Mouse (Mus musculus) neural tube, embryonic 13.5 days (tissue): ENCODE results near the gene Aldh4a1. TPM values are rescaled to one million over a fixed set of nuclear protein-coding genes. Genes with fewer than 3 reads are reported as not detected.
A peak's percentile ranks its signal among the peaks of the same experiment; 100 is the strongest.

Experiments
- ATAC-seq: fragments of 200-750 bp; cut with Nextera tagmentation; 2 replicates; pipeline ENCODE4 v1.8.0; 2017; ENCODE audit warnings: low read depth, mild to moderate bottlenecking, moderate TSS enrichment, moderate library complexity
- H3K27ac ChIP-seq: fragments of 300-500 bp; sonication (generic); replicated peaks from 2 replicates; pipeline ENCODE4 v1.5.1; 2015; ENCODE audit warnings: moderate library complexity, mild to moderate bottlenecking, inconsistent platforms
- H3K27me3 ChIP-seq: fragments of 300-500 bp; sonication (generic); 2 replicates; pipeline ENCODE4 v1.6.1; 2015; ENCODE audit warnings: mild to moderate bottlenecking, inconsistent platforms
- H3K36me3 ChIP-seq: fragments of 300-500 bp; sonication (generic); 2 replicates; pipeline ENCODE4 v1.6.1; 2015; ENCODE audit warnings: mild to moderate bottlenecking, inconsistent platforms
- H3K4me1 ChIP-seq: fragments of 300-500 bp; sonication (generic); replicated peaks from 2 replicates; pipeline ENCODE4 v1.6.1; 2015; ENCODE audit warnings: inconsistent platforms
- H3K4me2 ChIP-seq: fragments of 300-500 bp; sonication (generic); 2 replicates; pipeline ENCODE4 v1.6.1; 2015; ENCODE audit warnings: inconsistent platforms, mild to moderate bottlenecking, moderate library complexity
- H3K4me3 ChIP-seq: fragments of 300-500 bp; sonication (generic); 2 replicates; pipeline ENCODE4 v1.5.1; 2015; ENCODE audit warnings: mild to moderate bottlenecking, inconsistent platforms
- H3K9ac ChIP-seq: fragments of 300-500 bp; sonication (generic); 2 replicates; pipeline ENCODE4 v1.6.1; 2015; ENCODE audit warnings: moderate library complexity, mild to moderate bottlenecking, inconsistent platforms
- H3K9me3 ChIP-seq: fragments of 300-500 bp; sonication (generic); 2 replicates; pipeline ENCODE4 v1.6.1; 2016; ENCODE audit warnings: inconsistent platforms
- WGBS: fragments of 180-500 bp; shearing (Covaris S2); methylation state at CpG from one replicate; pipeline ENCODE4 v1.1.7; 2015; 5-methylcytosine and 5-hydroxymethylcytosine counted together
- polyA plus RNA-seq: library from polyadenylated mRNA; unstranded; fragments of >200 nt; fragmentation: Nextera tagmentation; extraction: Ambion mirVana; gene quantifications from 2 replicates; pipeline ENCODE4 v1.2.1, GENCODE M21; 2015

Aldh4a1 gene
- polyA plus RNA-seq, 1 experiment from 2014 or later: 23.6 TPM

DNA sequence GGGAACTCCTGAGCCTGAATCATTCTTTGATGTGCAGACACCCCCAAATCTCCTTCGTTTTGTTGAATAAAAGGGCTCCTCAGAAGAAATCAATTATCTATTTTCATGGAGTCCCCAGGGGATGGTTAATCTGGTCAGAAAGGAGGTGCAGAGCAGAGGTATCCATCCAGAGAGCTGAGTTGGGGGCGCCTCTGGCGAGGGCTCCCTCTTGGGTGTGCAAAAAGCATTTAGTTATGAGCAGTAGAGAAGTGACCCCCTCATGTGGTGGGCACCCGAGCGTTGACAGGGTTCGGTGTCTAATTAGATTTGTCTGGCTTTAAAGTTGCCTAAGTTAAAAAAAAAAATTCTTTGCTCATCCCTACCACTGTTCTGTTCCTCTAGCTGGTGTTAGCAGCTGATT lies 11.7 kb upstream of the Aldh4a1 start:
- no peak overlapping the region; the same call in 1 of the 2 replicates for H3K9ac ChIP-seq
- H3K4me2 ChIP-seq: no peak overlapping the region
- H3K4me3 ChIP-seq: no peak overlapping the region
- peak overlapping the region; percentile 69 for H3K27ac ChIP-seq
- 0 out of 2 replicates have a peak, but pooled peaks cover 3% of the 10 kb centered on the region for H3K9me3 ChIP-seq
- ATAC-seq: 0 out of 2 replicates have a peak, but pooled peaks have one; percentile 9
- no peaks in the 10 kb centered on the region for H3K27me3 ChIP-seq
- H3K36me3 ChIP-seq: peaks cover 63% of the 10 kb centered on the region
- whole genome bisulfite sequencing: 50% methylated on average over 6 of the region's 6 CpGs
- H3K4me1 ChIP-seq: peaks cover 18% of the 10 kb centered on the region

DNA sequence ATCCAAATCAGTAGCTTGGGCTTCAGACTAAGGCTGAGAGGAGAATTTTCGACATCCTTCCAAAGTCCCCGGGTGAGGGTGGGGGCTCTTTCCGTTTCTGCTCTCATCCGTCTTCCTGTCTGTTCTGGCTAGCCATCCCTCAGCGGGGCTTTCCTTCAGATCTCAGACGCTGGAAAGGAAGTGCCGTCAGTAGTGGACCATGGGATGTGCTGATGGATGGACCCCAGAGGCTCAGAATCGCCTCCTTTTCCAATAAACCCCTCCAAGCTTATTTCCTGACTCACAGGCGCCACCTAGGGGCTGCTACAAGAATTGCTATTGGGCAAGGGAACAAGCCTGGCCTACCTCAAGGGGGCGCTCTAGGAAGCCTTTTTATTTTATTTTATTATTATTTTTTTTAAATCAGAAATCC lies 11.1 kb upstream of the Aldh4a1 start:
- H3K4me1 ChIP-seq: peaks cover 23% of the 10 kb centered on the region
- H3K27me3 ChIP-seq: no peaks in the 10 kb centered on the region
- H3K9me3 ChIP-seq: 0 out of 2 replicates have a peak, but pooled peaks cover 3% of the 10 kb centered on the region
- H3K36me3 ChIP-seq: peaks cover 63% of the 10 kb centered on the region
- no peak overlapping the region for H3K9ac ChIP-seq
- peak overlapping the region; percentile 37 for H3K4me2 ChIP-seq
- ATAC-seq: peak; percentile 60; the same call in 1 of the 2 replicates
- WGBS: 6% methylated on average over 10 of the region's 10 CpGs
- peak overlapping the region; percentile 9; the same call in 1 of the 2 replicates for H3K4me3 ChIP-seq
- peak overlapping the region; percentile 69 for H3K27ac ChIP-seq

DNA sequence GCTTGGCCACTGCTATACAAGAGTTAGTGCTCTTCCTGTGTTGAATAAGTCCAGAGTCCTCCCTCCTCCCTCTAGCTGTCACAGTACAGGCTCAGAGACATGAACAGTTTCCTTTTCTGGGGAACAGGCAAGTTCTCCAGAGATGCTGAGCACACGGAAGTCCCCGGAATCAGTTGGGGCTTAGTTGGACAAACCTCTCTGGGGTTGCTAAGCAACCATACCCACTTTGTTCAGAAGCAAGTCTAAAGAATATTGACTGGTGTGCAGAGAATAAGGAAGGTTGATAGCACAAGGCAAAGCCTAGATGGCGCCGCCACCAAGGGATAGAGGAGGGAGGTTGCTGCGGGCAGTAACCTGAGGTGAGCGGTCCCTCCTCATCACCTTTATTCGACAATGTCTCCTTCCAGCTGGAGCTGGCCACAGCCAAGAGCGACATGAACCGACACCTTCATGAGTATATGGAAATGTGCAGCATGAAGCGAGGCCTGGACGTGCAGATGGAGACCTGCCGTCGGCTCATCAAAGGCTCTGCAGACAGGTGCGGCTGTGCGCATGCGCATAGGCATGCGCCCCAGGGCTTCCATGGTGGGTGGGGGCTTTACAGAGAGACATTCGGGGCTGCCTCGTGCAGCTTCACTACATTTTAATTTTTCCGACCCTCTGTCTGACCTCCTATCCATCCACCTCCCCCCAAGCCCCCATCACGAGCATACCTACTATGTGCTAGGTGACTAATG lies 8.0 kb upstream of the Aldh4a1 start:
- Histone ChIP-seq H3K4me3 (no peak overlapping the region), H3K27ac (no peak overlapping the region), H3K36me3 (peaks cover 42% of the 10 kb centered on the region), H3K27me3 (no peaks in the 10 kb centered on the region), H3K4me2 (no peak overlapping the region), H3K9ac (0 out of 2 replicates have a peak overlapping the region, but pooled peaks have one; percentile 5), H3K9me3 (0 out of 2 replicates have a peak, but pooled peaks cover 3% of the 10 kb centered on the region), H3K4me1 (peaks cover 34% of the 10 kb centered on the region)
- no peak for ATAC-seq
- WGBS: 92% methylated on average over 21 of the region's 21 CpGs

DNA sequence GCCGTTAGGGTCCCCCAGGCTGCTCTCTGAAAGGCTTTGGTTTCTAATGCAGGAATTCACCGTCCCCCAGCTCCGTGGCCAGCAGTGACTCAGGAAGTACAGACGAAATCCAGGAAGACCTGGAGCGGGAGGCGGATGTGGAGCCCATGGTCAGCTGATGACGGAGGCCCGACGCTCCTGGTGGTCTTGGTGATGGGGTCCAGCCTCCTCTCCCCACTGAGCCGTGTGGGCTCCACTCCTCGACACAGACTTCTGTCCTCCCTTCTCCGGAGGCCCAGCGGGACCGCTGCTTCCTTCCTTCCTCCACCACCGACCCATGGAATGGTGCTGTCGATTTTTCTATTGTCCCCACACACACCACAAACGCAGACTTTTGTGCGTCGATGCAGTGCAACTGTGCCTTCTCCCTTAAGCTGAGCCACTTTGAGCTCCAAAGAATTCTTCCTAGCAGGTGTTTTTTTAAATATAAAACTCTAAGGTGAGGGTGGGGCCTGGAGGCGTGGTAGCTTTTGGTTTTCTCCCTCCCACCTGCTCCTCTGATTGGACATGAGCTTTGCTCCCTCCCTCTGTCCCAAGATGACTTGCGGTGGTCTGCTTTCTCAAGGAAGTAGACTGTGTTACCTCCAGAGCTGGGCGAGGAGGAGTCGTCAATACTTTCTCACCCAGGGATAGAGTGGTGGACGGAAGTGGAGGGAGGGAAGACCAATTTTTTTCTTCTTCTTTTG lies 6.2 kb upstream of the Aldh4a1 start:
- Histone ChIP-seq H3K4me3 (peak overlapping the region; percentile 25), H3K27me3 (no peaks in the 10 kb centered on the region), H3K9me3 (0 out of 2 replicates have a peak, but pooled peaks cover 3% of the 10 kb centered on the region), H3K9ac (peak overlapping the region; percentile 50), H3K27ac (peak overlapping the region; percentile 11), H3K36me3 (peaks cover 42% of the 10 kb centered on the region), H3K4me1 (peaks cover 22% of the 10 kb centered on the region), H3K4me2 (peak overlapping the region; percentile 43)
- WGBS: 19% methylated on average over 24 of the region's 24 CpGs
- ATAC-seq: no peak; the same call in 1 of the 2 replicates

DNA sequence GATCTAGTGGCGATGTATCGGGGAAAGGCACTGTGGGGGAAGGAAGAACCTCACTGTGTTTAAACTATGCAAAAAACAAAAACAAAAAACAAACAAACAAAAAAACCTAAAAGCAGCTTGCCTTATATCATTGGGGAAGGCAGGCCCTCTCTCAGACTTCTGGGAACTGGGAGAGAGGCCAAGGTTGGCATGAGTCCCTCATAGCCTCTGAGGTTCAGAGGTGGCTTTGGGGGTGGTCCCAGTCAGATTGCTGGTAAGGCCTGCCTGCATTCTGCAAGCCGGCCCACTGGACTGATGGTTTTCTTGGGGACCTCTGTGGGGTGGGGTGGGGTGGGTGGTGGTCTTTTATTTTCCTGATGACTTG lies 5.7 kb upstream of the Aldh4a1 start:
- Histone ChIP-seq H3K4me3 (0 out of 2 replicates have a peak overlapping the region, but pooled peaks have one; percentile 25), H3K9me3 (0 out of 2 replicates have a peak, but pooled peaks cover 3% of the 10 kb centered on the region), H3K9ac (0 out of 2 replicates have a peak overlapping the region, but pooled peaks have one; percentile 50), H3K27me3 (no peaks in the 10 kb centered on the region), H3K36me3 (peaks cover 42% of the 10 kb centered on the region), H3K4me2 (peak overlapping the region; percentile 43), H3K27ac (peak overlapping the region; percentile 11; the same call in 1 of the 2 replicates), H3K4me1 (peaks cover 23% of the 10 kb centered on the region)
- no peak for ATAC-seq
- 80% methylated on average over 3 of the region's 3 CpGs for WGBS

DNA sequence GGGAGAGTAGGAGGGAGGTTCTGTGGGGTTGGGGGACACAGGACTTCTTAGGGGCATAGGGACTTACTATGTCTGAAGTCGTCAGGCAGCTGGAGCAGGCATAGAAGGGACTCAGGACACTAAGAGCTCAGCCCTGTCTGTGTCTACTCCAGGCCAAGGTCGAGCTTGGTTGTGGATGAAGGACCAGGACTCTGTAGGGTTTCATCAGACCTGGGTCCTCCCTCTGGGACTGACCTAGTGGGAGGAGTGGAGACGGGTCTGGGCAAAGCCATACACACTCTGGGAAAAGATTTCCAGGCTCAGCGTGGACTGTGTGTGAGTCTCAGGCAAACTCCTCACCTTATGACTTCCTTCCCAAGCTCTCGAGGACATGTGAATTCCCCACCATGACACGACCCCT lies 2.9 kb upstream of the Aldh4a1 start:
- Histone ChIP-seq H3K4me2 (no peak overlapping the region), H3K9ac (no peak overlapping the region), H3K9me3 (no peaks in the 10 kb centered on the region), H3K27ac (no peak overlapping the region), H3K4me1 (peaks cover 42% of the 10 kb centered on the region), H3K27me3 (no peaks in the 10 kb centered on the region), H3K36me3 (peaks cover 22% of the 10 kb centered on the region), H3K4me3 (no peak overlapping the region)
- ATAC-seq: no peak
- 85% methylated on average over 6 of the region's 6 CpGs for WGBS

DNA sequence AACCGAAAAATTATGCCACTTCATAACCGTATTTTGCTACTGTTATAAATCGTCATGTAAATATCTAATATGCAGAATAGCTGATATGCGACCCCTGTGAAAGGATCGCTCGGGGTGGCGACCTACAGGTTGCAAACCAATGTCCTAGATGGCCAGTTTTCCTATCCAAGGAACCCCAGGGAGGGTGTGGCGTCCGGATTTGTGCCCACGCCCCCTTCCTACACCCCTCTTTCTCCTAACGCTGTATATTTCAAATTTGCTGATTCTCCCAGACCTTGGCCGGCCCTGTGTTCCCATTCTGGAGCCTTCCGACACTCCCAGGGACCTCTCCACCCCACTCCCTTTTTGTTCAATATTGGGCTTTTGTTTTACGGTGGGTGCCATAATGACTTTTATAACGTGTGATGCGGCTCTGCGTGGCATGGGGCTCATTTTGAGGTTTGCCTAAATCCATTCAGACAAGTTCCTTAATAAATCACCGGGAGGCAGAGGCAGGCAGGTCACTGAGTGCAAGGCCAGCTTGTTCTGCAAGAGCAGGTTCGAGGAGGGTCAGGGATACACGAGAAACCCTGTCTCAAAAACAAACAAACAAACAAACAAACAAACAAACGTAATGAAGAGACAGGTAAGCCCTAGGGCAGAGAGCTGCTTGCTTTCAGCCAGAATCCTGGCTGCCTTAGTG lies 909 bp downstream of the Aldh4a1 start:
- peak overlapping the region; percentile 70 for H3K4me2 ChIP-seq
- 16% methylated on average over 21 of the region's 21 CpGs for WGBS
- no peaks in the 10 kb centered on the region for H3K27me3 ChIP-seq
- peak overlapping the region; percentile 62 for H3K4me3 ChIP-seq
- no peaks in the 10 kb centered on the region for H3K9me3 ChIP-seq
- peak overlapping the region; percentile 77 for H3K9ac ChIP-seq
- ATAC-seq: no peak
- peak overlapping the region; percentile 88; the same call in 1 of the 2 replicates for H3K27ac ChIP-seq
- H3K36me3 ChIP-seq: no peaks in the 10 kb centered on the region
- H3K4me1 ChIP-seq: peaks cover 27% of the 10 kb centered on the region

DNA sequence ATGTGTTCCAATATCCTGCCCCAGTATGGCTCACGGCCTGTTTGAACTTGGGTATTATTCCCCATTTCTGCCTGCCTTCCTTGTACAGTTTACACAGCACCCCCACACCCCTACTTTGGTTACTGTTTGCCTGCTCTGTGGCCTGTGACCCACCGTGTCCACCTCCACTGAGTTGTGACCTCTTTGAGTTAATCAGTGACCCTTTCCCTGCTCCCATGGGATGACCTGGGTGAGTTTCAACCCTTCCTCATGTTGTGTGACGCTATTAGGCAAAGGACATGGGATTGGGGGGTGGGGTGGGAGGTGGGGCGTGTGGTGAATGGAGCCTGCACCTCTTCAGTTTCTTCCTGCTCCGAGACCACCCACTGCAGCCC lies 1.4 kb downstream of the Aldh4a1 start:
- Histone ChIP-seq H3K4me2 (peak overlapping the region; percentile 70), H3K4me1 (peaks cover 27% of the 10 kb centered on the region), H3K36me3 (no peaks in the 10 kb centered on the region), H3K27ac (no peak overlapping the region), H3K9me3 (no peaks in the 10 kb centered on the region), H3K4me3 (peak overlapping the region; percentile 62), H3K27me3 (no peaks in the 10 kb centered on the region), H3K9ac (peak overlapping the region; percentile 77)
- 55% methylated on average over 5 of the region's 5 CpGs for WGBS
- no peak for ATAC-seq

DNA sequence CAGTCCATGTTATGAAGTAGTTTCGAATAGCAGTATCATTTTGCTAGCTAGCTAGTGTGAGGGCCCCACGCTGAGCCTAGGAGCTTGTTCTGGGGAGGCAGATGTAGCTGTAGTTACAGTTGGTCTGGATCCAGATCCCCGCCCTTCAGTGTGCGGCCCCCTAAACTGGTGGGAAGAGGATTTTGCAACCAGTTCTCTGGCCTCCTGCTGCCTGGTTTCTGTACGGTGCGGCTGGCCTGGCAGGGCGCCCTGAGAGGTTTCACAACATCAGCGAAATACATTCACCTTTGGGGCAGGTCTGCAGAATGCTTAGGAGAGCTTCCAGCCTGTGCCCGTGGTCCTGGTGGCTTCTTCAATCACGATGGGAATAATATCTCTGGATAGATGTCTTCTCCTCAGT lies 2.0 kb downstream of the Aldh4a1 start:
- Histone ChIP-seq H3K27ac (peak overlapping the region; percentile 13; the same call in 1 of the 2 replicates), H3K9me3 (no peaks in the 10 kb centered on the region), H3K36me3 (no peaks in the 10 kb centered on the region), H3K4me3 (0 out of 2 replicates have a peak overlapping the region, but pooled peaks have one; percentile 62), H3K9ac (peak overlapping the region; percentile 77), H3K4me2 (peak overlapping the region; percentile 70), H3K4me1 (peaks cover 27% of the 10 kb centered on the region), H3K27me3 (no peaks in the 10 kb centered on the region)
- 82% methylated on average over 10 of the region's 10 CpGs for WGBS
- no peak for ATAC-seq

DNA sequence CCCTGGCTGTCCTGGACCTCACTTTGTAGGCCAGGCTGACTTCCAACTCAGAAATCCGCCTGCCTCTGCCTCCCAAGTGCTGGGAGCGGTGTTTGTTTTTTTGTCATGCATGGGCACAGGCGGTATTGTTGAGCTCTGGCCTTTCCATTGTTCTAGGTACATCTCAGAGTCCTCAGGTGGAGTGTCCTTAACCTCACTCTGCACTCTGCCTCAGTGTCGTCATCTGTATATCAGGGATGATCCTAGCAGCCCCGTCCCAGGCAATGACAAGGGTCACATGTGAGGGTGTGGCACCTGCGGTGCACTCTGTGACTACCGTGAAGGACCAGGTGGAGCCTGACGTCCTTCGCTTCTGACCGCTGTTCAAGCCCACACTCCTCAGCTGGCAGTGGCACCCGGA lies 4.7 kb downstream of the Aldh4a1 start:
- WGBS: 94% methylated on average over 11 of the region's 11 CpGs
- Histone ChIP-seq H3K9ac (no peak overlapping the region), H3K27ac (no peak overlapping the region), H3K27me3 (no peaks in the 10 kb centered on the region), H3K4me2 (no peak overlapping the region), H3K9me3 (no peaks in the 10 kb centered on the region), H3K4me1 (peaks cover 22% of the 10 kb centered on the region), H3K36me3 (no peaks in the 10 kb centered on the region), H3K4me3 (no peak overlapping the region)
- ATAC-seq: no peak

DNA sequence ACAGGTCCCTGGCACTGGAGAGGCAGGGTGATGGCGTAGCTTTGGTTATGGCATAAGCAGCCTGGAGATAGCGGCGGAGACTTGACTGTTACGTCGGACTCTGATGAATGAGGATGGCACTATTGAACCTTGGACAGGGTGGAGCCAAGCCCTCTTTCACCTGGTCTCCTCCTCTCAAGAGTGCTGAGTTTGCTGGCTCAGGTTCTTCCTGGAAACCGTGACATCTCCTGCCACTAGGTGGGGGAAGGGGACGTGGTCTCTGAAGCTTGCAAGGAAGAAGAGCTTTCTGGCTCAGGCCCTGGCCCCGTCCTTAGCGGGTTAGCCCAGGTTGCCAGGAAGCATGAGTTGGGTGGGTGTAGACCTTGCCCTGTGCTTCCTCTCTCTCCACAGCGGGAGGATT lies 7.5 kb downstream of the Aldh4a1 start:
- no peak overlapping the region for H3K4me2 ChIP-seq
- H3K27ac ChIP-seq: no peak overlapping the region
- H3K4me3 ChIP-seq: no peak overlapping the region
- H3K27me3 ChIP-seq: no peaks in the 10 kb centered on the region
- no peaks in the 10 kb centered on the region for H3K9me3 ChIP-seq
- no peak overlapping the region for H3K9ac ChIP-seq
- no peak for ATAC-seq
- peaks cover 4% of the 10 kb centered on the region for H3K4me1 ChIP-seq
- 0 out of 2 replicates have a peak, but pooled peaks cover 5% of the 10 kb centered on the region for H3K36me3 ChIP-seq
- 80% methylated on average over 10 of the region's 10 CpGs for WGBS
